Mouse (Mus musculus): Measurements from ENCODE around the gene Pibf1. TPM values are rescaled to one million over a fixed set of nuclear protein-coding genes. Genes with fewer than 3 reads are reported as not detected.

The Pibf1 gene
- total RNA-seq (2023) = 19.9 TPM

GRCm38 (mm10) chr14:99099267-99099966 is at the start of gene Pibf1, which contains the start of gene Dis3:
Gene Pibf1 (plus strand): TSS chr14:99099424.
Gene Dis3 (minus strand): TSS chr14:99099770.

GRCm38 (mm10) chr14:99298385-99299021 is 199.3 kb downstream of the Pibf1 start, which contains the start of gene Klf5:
Gene Klf5 (plus strand): TSS chr14:99298691.

Other genes starting within 250 kb of the Pibf1 start
- 2.5 TPM for gene Rpl36a-ps1, start 105.1 kb upstream of the Pibf1 start, total RNA-seq (2023)
- gene Mzt1, start 53.3 kb upstream of the Pibf1 start, total RNA-seq (2023) = 22.5 TPM
- gene Bora, start 53.2 kb upstream of the Pibf1 start, total RNA-seq (2023) = 15.7 TPM
- gene Dis3, start 346 bp downstream of the Pibf1 start, total RNA-seq (2023) = 31.2 TPM
- gene Klf5, start 199.3 kb downstream of the Pibf1 start, total RNA-seq (2023) = 0.18 TPM